Mouse (Mus musculus) mature B cell (primary cell): Measurements from ENCODE around the gene Nbr1.

Source experiments
- in situ Hi-C: fragments of 300-500 bp; cut with MboI; formaldehyde crosslinking; loops from 2 replicates; pipeline ENCODE4 v1.14.3; 2019

The Nbr1 gene

DNA sequence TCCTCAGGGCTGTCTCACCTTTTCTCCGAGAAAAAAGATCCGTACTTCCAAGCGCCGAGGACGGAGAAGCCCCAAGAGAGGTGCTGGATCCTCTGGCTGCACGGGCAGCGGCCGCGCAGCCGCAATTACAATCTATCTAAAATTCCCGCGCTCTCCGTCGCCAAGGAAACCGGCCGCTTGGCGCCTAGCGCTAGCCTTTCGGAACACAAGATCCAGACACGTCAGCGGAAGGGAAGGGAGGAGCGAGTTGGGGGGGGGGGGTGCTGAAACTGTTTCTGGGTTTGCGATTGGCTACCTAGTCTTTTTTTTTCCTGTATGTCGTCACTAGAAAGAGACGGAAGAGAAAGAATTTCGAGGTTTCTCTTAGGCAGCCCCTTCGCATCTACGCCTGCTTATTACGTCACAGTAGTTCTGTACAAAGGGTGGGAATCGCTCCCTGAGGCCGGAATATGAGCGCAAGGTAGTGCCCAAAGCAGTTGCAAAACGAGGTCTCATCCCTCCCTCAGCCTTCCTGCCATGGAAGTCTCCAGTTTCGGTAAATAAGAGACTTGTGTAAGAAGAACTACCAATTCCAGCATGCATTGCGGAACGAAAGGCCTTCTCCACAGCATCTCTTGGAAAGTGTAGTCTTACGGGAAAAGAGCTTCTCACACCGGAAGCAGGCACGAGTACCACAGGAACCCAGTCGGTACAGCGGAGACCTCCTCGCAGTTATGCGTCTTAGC, at the start of gene Nbr1, which contains the start of gene Brca1:
Gene Nbr1 (plus strand): TSS at position 399 of the 725 bp plus-strand sequence.
Gene Brca1 (minus strand): TSS at position 205 of the 725 bp plus-strand sequence.
- in situ Hi-C loops, result no loop called here

DNA sequence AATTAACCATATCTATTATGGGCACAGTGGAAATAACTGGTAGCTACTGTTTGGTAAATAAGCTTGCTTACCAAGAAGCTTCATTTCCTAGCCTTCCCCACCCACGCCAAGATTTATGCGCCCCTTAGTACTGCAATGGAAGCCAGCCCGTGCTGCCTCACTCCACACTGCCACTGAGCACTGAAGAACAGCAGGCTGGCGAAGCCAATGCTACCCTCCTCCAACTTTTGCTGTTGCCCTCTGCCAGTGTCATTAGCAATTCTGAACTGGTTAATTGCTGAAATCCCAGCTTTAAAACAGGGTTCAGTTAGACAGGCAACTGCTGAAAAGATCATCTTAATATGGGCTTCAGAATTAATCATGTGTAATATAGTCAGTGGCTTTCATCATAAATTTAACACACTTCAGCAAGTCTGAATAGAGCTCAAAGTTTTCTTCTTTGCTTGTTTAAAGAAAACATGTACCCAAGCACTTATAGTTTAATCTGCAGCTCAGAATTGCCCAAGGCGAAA, 45.6 kb upstream of the Nbr1 start:
- in situ Hi-C loops, result no loop called here

DNA sequence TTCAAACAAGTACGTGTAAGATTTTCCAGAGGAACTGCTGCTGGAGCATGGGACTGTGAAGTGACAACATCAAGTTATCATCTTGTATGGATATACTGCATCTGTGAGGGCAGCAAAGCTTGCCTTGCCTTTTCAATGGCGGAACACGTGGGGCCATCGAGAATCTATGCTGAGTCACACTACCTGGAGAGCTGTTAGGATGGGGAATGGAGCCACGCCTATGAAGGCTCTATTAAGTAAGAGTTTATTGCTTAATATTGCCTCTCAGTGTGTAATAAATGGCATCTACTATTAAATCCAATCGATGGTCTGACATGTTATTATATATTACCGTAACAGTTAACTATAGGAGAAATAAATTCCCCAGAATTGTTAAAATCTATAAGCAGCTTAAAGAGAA, 44.9 kb upstream of the Nbr1 start:
- in situ Hi-C loops, result no loop called here

DNA sequence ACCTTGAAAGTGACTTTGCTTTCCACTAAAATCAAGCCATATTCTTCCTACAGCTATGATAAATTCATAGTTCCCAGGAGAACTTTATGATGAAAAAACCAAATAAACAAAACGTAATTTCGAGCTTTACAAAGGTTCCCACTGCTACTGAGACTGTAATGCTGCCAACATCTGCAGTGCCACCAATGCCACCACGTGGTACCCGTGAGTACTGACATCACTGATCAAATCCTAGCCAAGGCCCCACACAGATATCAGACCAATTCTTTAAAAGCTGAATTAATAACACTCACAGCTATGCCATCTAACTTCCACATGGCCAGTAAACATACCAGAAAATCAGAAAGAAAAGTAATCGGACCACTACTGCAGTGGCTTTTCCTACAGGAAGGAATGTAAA, 33.0 kb upstream of the Nbr1 start:
- in situ Hi-C loops, result no loop called here

DNA sequence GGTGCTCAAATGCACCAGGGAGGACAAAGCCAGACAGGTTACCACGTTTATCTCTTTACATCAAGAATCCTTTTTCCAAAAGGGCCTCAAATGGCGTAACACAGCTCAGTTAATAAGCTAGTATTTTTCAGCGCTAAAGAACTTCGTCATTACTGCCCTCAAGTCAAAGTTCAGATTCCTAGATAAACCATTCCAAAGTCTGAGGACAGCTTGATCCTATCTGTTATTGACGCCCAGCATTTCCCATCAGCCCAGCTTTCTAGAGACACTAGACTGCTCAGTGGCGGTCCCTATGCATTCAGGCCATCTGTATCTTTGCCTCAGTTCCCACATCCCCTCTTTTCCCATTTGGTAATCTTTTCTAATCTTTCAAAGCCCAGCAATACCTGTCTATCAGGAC, 32.6 kb upstream of the Nbr1 start:
- in situ Hi-C loops, result no loop called here

DNA sequence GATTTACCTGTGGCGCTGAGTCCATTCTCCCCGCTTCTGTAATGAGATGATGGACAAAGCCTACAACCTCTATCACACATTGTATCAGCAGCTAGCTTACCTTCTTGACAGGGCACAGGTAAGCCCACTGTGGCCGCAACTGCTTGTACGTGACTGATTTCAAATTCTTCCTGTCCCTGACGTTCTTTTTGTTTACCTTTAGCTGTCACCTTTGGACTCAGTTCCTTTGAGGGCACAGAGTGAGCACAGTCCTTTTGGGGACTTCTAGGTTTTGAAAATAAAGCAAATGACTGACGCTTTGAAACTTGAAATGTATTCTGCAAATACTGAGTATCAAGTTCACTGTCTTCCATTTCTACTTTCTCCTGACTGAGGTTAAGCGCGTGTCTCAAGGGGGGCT, 27.5 kb upstream of the Nbr1 start:
- in situ Hi-C loops, result no loop called here

DNA sequence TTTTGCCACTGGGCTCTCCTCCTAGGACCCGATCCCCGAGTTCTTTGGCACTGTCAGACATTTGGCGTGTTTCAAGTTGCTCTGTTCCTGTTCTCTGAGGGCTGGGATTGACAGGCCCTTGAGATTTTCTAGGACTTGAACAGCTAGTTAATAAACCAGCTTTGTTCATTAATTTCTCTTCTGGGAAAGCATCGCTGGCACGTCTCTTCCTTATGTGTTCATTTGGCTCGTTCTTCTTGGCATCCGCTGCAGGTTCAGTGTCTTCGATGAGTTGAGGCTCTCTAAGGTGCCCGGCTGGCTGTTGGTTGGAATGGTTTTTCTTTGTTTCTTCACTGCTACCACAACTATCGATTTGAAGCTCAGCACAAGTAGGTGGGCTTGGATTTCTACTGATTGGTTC, 26.9 kb upstream of the Nbr1 start:
- in situ Hi-C loops, result no loop called here

DNA sequence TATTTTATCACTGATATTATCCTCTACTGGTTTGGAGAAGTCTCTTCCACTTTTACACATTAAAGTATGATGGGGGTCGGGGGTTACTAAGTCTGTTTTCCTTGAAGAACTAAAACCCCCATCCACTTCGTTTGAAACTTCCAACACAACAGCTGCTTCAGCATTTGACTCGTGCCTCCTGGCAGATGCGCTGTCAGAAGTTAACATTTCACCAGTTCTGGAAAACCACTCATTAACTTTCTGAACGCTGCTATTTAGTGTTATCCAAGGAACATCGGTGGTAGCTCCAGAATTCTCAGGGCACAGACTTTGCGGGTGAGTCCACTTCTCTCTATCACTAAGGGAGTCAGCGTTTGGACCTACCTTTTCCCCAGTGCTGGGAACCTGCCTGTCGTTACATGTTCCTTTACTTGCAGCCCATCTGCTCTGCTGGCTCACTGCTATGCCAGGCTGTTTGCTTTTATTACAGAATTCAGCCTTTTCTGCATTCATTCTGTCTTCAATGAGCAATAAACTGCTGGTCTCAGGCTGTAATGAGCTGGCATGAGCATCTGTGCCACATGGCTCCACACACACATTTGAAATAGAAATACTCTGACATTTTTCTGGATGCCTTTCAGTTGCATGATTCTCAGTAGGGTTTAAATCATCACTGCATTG, 25.9 kb upstream of the Nbr1 start:
- in situ Hi-C loops, result no loop called here

DNA sequence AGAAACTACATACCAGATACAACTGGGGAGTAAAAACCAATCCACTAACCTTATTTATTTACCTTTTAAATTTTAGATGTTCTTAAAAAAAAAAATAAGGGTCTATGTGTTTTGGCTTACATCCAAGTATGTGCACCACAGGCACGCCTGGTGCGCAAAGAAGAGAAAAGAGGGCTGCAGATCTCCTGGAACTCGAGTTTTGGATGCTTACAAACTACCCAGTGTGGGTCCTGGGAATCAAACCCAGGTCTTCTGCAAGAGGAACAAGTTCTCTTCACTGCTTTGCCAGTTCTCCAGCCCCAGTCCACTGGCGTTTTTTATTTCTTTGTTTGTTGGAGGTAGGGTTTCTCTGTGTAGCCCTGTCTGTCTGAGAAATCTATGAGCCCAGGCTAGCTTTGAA, 25.3 kb upstream of the Nbr1 start:
- in situ Hi-C loops, result no loop called here

DNA sequence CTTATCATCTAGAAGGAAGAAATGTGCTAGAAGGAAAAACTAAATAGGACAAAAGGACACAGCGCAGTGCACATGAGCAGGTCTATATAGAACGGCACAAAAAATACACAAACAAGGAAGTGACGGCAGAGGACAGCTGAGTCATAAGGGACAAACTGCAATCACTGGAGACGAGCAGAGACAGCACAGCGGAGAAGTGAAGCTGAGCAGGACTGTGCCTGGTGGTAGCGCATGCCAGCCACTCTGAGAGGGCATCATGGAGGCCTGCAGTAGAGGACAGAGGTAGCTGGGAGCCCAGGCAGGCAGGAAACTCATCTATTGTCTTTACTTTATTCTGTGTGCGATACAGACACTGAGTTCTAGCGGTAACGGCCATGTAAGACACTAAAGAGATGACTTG, 8.4 kb upstream of the Nbr1 start:
- in situ Hi-C loops, result no loop called here

DNA sequence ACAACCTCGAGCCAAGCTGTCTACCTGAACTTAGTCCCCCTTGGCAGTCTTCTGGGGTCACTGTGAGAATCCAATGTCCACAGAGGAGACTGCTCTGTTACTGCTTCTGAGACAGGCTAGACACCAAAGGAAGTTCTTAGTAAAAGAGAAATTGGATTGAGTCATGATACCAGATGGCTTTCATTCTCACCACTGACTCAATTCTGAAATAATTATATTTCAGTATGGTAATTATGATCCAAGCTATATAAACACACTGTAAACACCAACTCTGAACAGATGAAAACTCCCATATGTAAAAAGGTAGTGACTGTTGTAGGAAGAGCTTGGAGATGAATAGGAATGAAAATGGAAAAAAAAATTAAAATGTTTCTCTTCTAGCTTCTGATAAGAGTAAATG, 7.8 kb upstream of the Nbr1 start:
- in situ Hi-C loops, result no loop called here

DNA sequence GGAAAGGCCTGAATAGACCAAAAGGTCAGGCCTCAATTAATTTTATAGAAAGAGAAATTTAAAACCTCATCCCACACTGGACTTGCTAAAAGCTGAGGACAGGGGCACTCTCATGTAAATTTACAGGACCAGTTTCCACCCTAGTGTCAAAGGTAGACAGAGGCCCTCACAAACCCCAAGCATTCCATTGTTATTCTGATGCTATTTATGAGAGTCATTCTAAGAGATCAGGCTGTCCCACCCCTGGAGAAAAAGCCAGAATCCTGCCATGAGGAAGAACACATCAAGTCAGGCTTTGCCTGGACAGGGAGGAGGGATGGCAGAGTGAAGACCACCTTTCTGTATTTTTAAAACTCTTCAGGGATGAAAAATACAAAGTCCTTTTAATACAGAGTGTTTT, 3.4 kb upstream of the Nbr1 start:
- in situ Hi-C loops, result no loop called here

DNA sequence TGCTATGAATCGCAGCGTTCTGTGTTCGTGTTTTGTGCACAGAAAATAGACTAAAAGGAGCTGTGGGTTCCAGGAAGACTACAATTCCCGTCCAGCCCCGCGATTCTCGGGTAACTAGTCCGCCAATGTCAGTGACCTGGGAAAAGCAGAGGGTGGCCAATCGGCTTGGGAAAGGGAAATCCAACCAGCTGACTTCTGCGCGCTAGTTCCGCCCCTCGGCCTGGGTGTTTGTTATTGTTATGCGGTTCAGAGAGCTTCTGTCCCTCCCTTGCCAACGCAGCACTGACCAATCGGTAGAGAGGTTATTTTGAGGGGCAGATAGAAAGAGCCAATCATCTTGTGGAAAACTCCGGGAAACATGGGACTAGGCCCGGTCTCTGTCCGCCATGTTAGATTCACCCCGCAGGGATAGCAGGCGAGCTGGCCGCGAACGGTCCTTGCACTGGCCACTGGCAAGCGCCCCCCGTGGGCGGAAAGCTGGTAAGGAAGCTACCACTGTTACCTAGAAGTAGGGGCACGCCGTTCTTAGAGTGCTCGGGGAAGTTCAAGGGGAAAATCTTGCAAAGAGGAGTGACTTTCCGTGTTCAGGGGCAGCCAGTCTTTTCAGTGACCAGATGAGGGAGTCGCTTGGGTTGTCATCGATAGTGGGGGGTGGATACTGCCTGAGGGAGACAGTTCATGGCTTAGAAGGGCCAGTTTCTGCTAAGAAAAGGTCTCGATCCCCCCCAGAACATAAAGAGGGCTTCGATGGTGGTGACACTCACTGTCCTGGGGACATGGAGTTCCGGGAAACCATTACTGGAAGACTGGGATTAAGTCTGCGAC, 739 bp downstream of the Nbr1 start:
- in situ Hi-C loops, result no loop called here

DNA sequence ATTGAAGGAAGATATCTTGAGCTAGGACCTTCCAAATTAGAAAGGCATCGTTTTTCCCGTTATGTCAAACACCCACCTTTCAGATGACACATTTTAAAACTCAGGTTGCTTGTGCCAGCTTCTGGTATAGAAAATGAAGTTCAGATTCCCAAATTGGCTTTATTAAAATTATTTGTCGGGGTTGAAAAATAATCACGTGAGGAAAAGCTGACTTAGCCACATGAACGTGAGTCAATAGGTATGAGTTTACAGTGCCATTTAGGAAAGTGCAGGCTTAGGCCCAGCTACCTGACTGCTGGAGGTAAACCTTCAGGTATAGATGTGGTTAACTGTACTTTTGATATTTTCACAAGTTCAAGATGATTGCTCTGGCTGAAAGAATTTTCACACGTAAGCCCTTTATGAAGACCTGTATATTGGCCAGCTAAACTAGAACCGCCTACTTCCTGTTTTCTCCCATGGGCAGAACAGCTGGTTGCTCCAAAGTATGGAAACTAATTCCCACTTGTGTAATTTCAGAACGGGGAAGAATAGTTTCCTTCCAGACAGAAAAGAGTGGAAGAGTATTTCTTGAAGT, 1.5 kb downstream of the Nbr1 start:
- in situ Hi-C loops, result no loop called here

DNA sequence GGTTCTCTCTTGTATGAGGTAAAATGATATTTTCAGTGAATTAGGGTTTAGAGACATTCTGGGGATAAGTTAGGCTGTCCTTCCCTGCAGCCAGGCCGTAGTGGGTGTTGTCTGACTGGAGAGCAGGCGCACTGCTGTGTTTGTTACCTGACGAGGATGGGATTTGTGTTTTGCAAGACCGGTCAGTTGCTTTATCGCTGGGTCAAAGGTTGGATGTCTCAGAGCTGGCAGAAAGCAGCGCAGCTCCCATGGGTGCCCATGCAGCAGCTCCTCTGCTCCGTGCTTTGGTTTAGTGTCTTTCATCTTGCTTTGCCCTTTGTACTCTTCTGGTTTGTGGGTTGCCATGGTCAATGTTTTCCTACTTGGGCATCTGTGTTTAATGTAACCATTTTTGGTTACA, 4.6 kb downstream of the Nbr1 start:
- in situ Hi-C loops, result no loop called here

DNA sequence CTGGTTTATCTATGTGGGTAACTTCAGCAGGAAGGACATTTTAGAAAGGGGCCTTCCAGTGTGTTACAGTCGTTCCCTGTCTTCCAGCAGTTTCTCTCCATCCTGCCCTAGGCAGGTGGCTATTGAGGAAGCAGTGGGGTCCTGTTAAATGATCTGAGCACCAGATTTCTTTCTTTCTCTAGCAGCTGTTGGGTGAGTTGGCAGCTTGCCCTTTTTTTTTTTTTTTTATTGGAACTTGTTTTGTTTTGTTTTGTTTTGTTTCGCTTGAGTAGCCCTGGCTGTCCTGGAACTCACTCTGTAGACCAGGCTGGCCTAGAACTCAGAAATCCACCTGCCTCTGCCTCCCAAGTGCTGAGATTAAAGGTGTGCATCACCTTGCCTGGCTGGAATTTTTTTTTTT, 5.0 kb downstream of the Nbr1 start:
- in situ Hi-C loops, result no loop called here

DNA sequence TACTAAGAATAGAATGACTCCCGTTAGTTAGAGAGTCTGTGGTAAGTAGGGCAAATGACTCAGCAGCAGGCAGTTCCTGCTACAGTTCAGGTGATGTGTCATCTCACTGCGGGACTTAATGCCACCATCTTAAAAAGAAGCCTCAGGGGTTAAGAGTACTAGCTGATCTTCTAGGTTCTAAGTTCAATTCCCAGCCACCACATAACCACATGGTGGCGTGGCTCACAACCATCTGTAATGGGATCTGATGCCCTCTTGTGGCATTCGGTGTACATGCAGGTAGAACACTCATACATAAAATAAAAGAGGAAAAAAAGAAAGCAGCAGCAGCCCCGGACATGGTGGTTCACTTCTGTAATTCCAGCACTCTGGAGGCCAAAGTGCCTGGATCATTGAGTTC, 10.4 kb downstream of the Nbr1 start:
- in situ Hi-C loops, result no loop called here

DNA sequence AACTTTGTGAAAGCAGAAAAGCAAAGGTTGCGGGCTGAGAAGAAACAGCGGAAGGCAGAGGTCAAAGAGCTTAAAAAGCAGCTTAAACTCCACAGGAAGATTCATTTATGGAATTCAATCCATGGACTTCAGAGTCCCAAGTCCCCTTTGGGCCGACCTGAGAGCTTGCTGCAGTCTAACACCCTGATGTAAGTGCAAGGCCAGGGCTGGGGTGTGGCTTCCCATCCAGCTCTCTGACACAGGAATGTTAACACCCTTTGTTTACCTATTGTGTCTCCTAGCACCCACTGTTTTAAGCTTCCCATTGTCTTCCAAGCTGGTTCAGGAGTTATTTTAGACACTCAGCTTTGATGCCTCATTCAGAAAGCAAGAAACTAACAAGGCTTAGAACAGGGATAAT, 16.5 kb downstream of the Nbr1 start:
- in situ Hi-C loops, result no loop called here

DNA sequence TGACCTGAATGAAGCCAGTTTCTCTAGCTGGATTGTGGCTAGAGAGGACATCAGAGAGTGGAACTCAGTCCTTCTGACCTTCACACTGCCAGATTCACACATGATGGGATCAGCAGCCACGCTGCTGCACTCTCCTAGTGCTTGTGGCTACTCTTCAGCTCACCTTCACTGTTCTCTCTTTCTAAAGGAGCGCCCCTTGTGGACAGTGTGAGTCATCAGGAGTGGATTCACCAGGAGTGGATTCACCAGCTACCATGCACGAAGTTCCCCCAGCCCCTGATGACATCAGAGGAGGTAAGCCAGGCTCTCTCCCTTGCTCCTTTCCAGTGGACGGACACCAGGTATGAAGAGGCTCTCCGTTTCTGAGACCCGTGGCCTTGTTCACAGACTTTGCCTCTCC, 24.2 kb downstream of the Nbr1 start:
- in situ Hi-C loops, result no loop called here

DNA sequence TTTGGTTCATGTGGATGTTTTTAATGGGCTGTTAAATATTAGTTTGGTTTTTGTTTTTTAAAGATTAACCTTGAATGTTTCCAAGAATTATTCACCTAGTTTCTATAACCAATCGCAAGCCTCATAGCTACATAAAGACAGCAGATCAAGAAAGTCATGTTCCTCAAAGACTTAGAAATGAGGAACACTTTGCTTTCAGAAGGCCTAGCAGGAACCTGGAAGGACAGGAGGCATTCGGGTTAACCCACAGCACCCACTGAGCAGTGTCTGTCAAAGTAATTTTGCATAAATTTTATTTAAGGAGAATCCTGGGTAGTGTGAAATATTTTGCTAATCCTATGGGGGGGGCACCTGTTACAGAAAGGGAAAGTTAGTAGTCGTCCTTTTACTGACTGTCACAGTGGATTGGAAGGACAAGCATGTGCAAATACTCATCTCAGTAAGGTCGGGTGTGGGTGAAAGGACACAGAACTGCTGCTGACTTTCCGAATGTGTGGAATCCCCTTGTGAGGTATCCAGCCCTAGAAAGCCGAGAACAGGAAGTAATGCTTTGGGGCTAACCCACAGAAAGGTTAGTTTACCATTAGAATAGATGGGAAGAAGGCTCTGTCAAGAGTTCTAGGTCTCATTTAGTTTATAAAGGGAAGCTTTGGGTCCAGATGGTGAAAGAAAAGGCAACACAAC, 29.3 kb downstream of the Nbr1 start:
- in situ Hi-C loops, result no loop called here
